ENCODE assay signal across 8 mouse cellular contexts in genomic region chr5:30888337-30889087, GRCm38 (mm10). TPM values are rescaled to one million over a fixed set of nuclear protein-coding genes. Genes with fewer than 3 reads are reported as not detected.
A peak's percentile ranks its signal among the peaks of the same experiment; 100 is the strongest.
DNase-seq lines count a peak whose midpoint lies in the region; ATAC-seq lines count a peak whose summit lies in the region.

Gene Agbl5, plus strand, starts transcription at chr5:30888694.

- intact Hi-C loops in gastrocnemius, postnatal 14 days (cut with DNase I; ENCODE audit: low total_unique reads), result no loop called here
- intact Hi-C loops in left cerebral cortex, postnatal 10 days (cut with DNase I), result loop anchor here (5.0 to 10.0 kb wide), 2 partner anchors 81 to 184 kb away; no protein-coding TSS in a partner anchor

- peak; percentile 66 for ATAC-seq in inflammation-experienced regulatory T-cells, adult 6 months
- peak; percentile 75 for ATAC-seq in megakaryocyte-erythroid progenitor cell, adult 5-6 weeks (replicated peaks; ENCODE audit: low FRiP score, low TSS enrichment, poor library complexity, severe bottlenecking)

- DNase-seq in adipocyte (ENCODE audit: low spot score), result peak; percentile 95
- DNase-seq in embryo, embryonic 10 days (ENCODE audit: low spot score), result peak; percentile 96
- peak; percentile 90 for DNase-seq in gastrocnemius, postnatal 14 days
- DNase-seq in left cerebral cortex, postnatal 10 days (ENCODE audit: extremely low spot score in 1 of 2, low spot score in 2 of 2), result peak; percentile 96
- DNase-seq in right cerebral cortex, postnatal 25 days, result peak; percentile 96
- DNase-seq in urinary bladder, postnatal 4 days (ENCODE audit: low spot score in 2 of 2), result peak; percentile 93 to 94

RNA-seq across cellular contexts. Expression of gene Agbl5, which starts in this region (rescaled TPM):
- 1 to 10 TPM; 1.8 to 2.6 TPM for total RNA-seq in gastrocnemius, postnatal 14 days (2021)
- 1 to 10 TPM; 2.7 to 7.0 (median 5.2) TPM for polyA plus RNA-seq in inflammation-experienced regulatory T-cells, adult 6 months (2017; shearing (Covaris generic))
- 10 to 100 TPM; 19.5 to 22.2 TPM for total RNA-seq in left cerebral cortex, postnatal 10 days (2021)
- 13.6 and 29.9 TPM in 2 replicates for total RNA-seq in megakaryocyte-erythroid progenitor cell, adult 5-6 weeks (2014; fragmentation: Nextera tagmentation)
- 12.1 and 23.3 TPM in 2 replicates for total RNA-seq in megakaryocyte-erythroid progenitor cell, adult 5-6 weeks (2017)

Comparison
In these comparisons a context has a peak if more than half of its experiments do, and no peak if none do; other contexts are left out.
1. Peak in every context shown above with its lines: DNase-seq and ATAC-seq.